Mouse (Mus musculus) cortical plate, adult 2 months (tissue): ENCODE measurements around the gene Casz1. TPM values are rescaled to one million over a fixed set of nuclear protein-coding genes. Genes with fewer than 3 reads are reported as not detected.

ENCODE experiments used
- H3K27ac ChIP-seq: fragments of 200-500 bp; 2 replicates; pipeline ENCODE4 v1.5.1; 2012; ENCODE audit warnings: low read length, control low read depth, inconsistent platforms; ENCODE audit not compliant: insufficient read depth
- H3K4me1 ChIP-seq: fragments of 200-500 bp; 2 replicates; pipeline ENCODE4 v1.6.1; 2011; ENCODE audit warnings: low read length; ENCODE audit not compliant: control insufficient read depth, insufficient read depth
- H3K4me3 ChIP-seq: fragments of 200-500 bp; 2 replicates; pipeline ENCODE4 v1.5.1; 2011; ENCODE audit warnings: mild to moderate bottlenecking, low read length, control low read depth; ENCODE audit not compliant: insufficient read depth
- CTCF ChIP-seq: fragments of 200-500 bp; IDR thresholded peaks from 2 replicates; pipeline ENCODE4 v1.5.1; 2011; ENCODE audit warnings: mild to moderate bottlenecking, control low read depth, low read length; ENCODE audit not compliant: insufficient read depth; ENCODE audit errors: extremely low read depth
- POLR2A ChIP-seq: fragments of 200-500 bp; IDR thresholded peaks from 2 replicates; pipeline ENCODE4 v1.6.1; 2011; ENCODE audit warnings: mild to moderate bottlenecking, low read length, control low read depth; ENCODE audit not compliant: insufficient read depth; ENCODE audit errors: extremely low read depth
- polyA plus RNA-seq: library from polyadenylated mRNA; depleted of rRNA; stranded (reverse); fragments of >200 nt; gene quantifications from 2 replicates; pipeline ENCODE4 v1.2.3, GENCODE M21; 2012; rRNA removed

Casz1 gene
- polyA plus RNA-seq, 1 experiment = 0.69 TPM

DNA sequence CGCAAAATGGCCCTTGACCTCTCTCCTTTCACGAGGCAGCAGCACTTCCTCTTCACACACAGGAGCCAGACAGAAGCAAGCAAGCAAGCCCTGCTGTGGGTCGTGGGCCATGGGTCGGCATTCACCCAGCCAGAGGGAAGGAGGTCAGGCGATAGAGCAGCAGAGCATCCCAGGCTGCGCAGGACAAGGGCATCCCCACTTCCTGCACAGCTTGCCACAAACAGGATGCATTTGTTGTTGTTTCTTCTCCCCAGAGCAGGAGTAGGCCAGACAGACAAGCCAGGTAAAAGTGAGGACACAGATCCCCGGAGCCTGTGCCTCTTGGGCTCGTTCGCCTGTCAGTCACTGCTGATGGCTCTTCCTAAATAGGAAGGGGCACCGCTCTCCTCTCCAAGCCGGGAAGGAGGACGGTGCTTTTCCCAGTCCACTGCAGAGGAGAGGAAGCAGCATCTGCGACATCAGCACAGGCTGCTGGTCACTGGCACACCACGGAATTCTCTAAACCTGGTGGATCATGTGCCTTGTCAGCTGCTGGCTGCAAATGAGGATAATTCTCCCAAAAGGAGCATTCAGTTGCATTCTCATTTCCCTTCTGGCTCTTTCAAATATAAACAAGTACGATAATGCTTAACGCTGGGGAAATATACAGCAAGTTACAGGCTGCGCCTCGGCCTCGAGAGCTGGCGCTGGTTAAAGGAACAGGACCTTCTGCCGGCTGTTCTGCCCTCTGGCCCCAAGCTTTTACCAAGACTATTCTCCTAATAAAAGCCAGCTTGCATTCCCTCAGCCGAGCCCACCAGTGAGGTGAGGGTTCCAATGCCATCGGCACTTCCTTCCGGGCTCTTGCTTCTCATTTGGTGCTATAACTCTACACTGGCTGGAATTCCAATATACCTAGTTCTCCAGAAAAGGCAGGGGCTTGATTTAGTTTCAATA lies 181.6 kb downstream of the Casz1 start:
- Histone ChIP-seq H3K4me1 (no peaks in the 10 kb centered on the region), H3K27ac (no peak overlapping the region; the same call in 1 of the 2 replicates), H3K4me3 (no peak overlapping the region)
- no peak for TF ChIP-seq POLR2A
- TF ChIP-seq CTCF = no peak

GRCm38 (mm10) chr4:148990038-148990437 lies 185.8 kb downstream of the Casz1 start:
- H3K4me3 ChIP-seq = no peak overlapping the region
- no peaks in the 10 kb centered on the region for H3K4me1 ChIP-seq
- TF ChIP-seq CTCF = no peak
- TF ChIP-seq POLR2A = no peak
- H3K27ac ChIP-seq = no peak overlapping the region

DNA sequence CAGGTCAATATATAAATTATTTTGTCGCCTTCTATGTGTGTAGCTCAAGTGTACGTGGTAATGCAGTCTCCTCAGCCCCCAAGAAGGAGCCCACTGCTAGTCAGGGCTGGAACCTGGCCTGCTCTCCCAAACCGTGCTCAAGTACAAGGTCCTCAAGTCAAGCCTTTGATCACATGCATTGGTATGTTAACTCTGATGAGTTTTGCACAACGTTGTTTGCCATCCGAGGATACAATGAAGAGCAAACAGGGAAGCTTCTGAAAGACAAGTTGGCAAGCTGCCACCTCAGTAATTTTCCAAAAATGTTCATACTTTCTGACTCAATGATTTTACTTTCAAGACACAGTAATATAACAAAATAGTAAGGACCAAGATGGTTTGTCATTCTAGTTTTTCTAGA lies 189.7 kb downstream of the Casz1 start:
- Histone ChIP-seq H3K4me1 (no peaks in the 10 kb centered on the region), H3K27ac (no peak overlapping the region)
- no peak for TF ChIP-seq CTCF
- TF ChIP-seq POLR2A = no peak

GRCm38 (mm10) chr4:149000746-149001145 lies 196.5 kb downstream of the Casz1 start:
- TF ChIP-seq CTCF (no peak), POLR2A (no peak)
- Histone ChIP-seq H3K4me3 (no peak overlapping the region), H3K27ac (no peak overlapping the region), H3K4me1 (no peaks in the 10 kb centered on the region)

More for the DNA sequence above, 189.7 kb downstream of the Casz1 start:
- H3K4me3 ChIP-seq = no peak overlapping the region

- H3K4me3 ChIP-seq = no peak overlapping the region
- TF ChIP-seq POLR2A (no peak), CTCF (no peak)
- H3K4me1 ChIP-seq = no peaks in the 10 kb centered on the region
- no peak overlapping the region for H3K27ac ChIP-seq
Observed at GRCm38 (mm10) chr4:149001515-149001914, 197.3 kb downstream of the Casz1 start.

GRCm38 (mm10) chr4:149002441-149003093 lies 198.3 kb downstream of the Casz1 start:
- H3K4me3 ChIP-seq = no peak overlapping the region
- no peak for TF ChIP-seq CTCF
- TF ChIP-seq POLR2A = no peak
- no peaks in the 10 kb centered on the region for H3K4me1 ChIP-seq
- H3K27ac ChIP-seq = no peak overlapping the region

Other genes with a start within 250 kb of the Casz1 start
- 38.4 and 38.5 TPM in 2 replicates for gene Exosc10, start 246.0 kb upstream of the Casz1 start, polyA plus RNA-seq
- 77.7 and 84.4 TPM in 2 replicates for gene Srm, start 212.9 kb upstream of the Casz1 start, polyA plus RNA-seq
- gene Masp2, start 201.9 kb upstream of the Casz1 start, polyA plus RNA-seq = 2.4 and 2.7 TPM in 2 replicates
- gene Tardbp, start 177.4 kb upstream of the Casz1 start, polyA plus RNA-seq = 235 and 271 TPM in 2 replicates
- not detected in 2 replicates for gene Gm572, start 161.1 kb upstream of the Casz1 start, polyA plus RNA-seq